Mouse (Mus musculus) heart, embryonic 16.5 days (tissue): Measurements from ENCODE around the gene Kpna4. TPM values are rescaled to one million over a fixed set of nuclear protein-coding genes. Genes with fewer than 3 reads are reported as not detected.
A peak's percentile ranks its signal among the peaks of the same experiment; 100 is the strongest.
"Not testable (repeated sequence)": the region's sequence is repeated elsewhere in the genome, so short reads cannot be mapped to it uniquely, and the experiment has no call there.

Experiments
- ATAC-seq: fragments of 200-750 bp; cut with Nextera tagmentation; replicated peaks from 2 replicates; pipeline ENCODE4 v1.8.0; 2017; ENCODE audit warnings: moderate number of reproducible peaks; ENCODE audit not compliant: insufficient read depth, low FRiP score; ENCODE audit errors: extremely low read depth
- H3K27ac ChIP-seq: fragments of 300-500 bp; sonication (generic); 2 replicates; pipeline ENCODE4 v1.5.1; 2014; ENCODE audit warnings: mild to moderate bottlenecking, low read length, control low read depth, moderate library complexity
- H3K27me3 ChIP-seq: fragments of 300-500 bp; sonication (generic); 2 replicates; pipeline ENCODE4 v1.6.1; 2014; ENCODE audit warnings: low read length, mixed read lengths; ENCODE audit not compliant: control insufficient read depth, insufficient read depth
- H3K36me3 ChIP-seq: fragments of 300-500 bp; sonication (generic); 2 replicates; pipeline ENCODE4 v1.6.1; 2014; ENCODE audit not compliant: control insufficient read depth, insufficient read depth
- H3K4me1 ChIP-seq: fragments of 300-500 bp; sonication (generic); 2 replicates; pipeline ENCODE4 v1.6.1; 2014; ENCODE audit warnings: low read length, mixed read lengths; ENCODE audit not compliant: control insufficient read depth, insufficient read depth
- H3K4me2 ChIP-seq: fragments of 300-500 bp; sonication (generic); 2 replicates; pipeline ENCODE4 v1.6.1; 2014; ENCODE audit warnings: low read depth, mild to moderate bottlenecking, control low read depth, low read length
- H3K4me3 ChIP-seq: fragments of 300-500 bp; sonication (generic); 2 replicates; pipeline ENCODE4 v1.5.1; 2014; ENCODE audit warnings: mild to moderate bottlenecking, control low read depth, low read length
- H3K9ac ChIP-seq: fragments of 300-500 bp; sonication (generic); 2 replicates; pipeline ENCODE4 v1.6.1; 2014; ENCODE audit warnings: low read length, control low read depth
- H3K9me3 ChIP-seq: fragments of 300-500 bp; sonication (generic); replicated peaks from 2 replicates; pipeline ENCODE4 v1.6.1; 2016; ENCODE audit warnings: low read length; ENCODE audit not compliant: control insufficient read depth
- WGBS: fragments of 180-500 bp; shearing (Covaris S2); extraction: QIAGEN DNeasy Blood & Tissue Kit; methylation state at CpG from one replicate; pipeline ENCODE4 v1.1.7; 2014; 5-methylcytosine and 5-hydroxymethylcytosine counted together
- polyA plus RNA-seq: library from polyadenylated mRNA; unstranded; fragments of >200 nt; fragmentation: Nextera tagmentation; extraction: Ambion mirVana; gene quantifications from 2 replicates; pipeline ENCODE4 v1.2.1, GENCODE M21; 2015

The Kpna4 gene
- polyA plus RNA-seq, 1 experiment from 2014 or later = 23.3 TPM

DNA sequence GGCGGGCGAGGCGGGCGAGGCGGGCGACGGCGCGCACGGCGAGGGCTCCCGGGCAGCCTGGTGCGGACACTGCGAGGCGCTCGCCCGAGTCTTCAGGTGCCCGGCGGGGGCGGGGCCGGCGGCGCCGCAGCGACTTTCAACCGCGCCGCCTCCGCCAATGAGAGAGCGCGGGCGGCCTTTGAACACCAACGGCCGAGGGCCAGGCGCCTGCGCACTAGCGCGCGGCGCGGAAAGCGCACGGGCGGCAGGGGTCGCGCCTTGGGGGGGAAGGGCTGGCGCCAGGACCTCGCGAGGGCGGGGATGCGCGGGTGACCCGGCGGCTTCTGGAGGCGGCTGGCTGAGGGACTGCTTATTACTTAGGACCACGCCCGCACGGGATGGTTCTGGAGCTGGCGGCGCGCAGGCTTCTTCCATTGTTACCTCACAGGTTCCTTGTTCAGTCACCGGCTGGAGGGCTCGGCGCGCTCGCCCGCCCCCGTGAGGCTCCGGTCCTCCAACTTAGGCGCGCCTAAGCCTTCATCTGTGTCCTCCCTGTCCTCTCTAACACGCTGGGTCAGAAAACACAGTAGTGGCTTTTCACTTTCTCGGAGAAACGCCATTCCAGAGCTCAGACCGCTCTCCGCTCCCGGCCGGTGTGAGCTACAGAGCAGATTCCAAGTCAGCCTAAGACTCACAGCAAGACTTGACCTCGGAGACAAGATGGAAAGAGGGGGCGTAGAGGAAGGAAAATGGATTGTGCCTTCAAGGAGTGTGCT, 82.1 kb downstream of the Kpna4 start, which contains the start of gene Trim59:
TSS of gene Trim59 (minus strand) at position 111 of the 755 bp plus-strand sequence.
- under 1% methylated on average over 75 of the region's 80 CpGs for WGBS
- H3K27me3 ChIP-seq = no peaks in the 10 kb centered on the region

GRCm38 (mm10) chr3:69044167-69044591, 82.7 kb downstream of the Kpna4 start:
- under 1% methylated on average over 40 of the region's 42 CpGs for WGBS
- H3K4me3 ChIP-seq = peak overlapping the region; percentile 96
- H3K9me3 ChIP-seq = no peaks in the 10 kb centered on the region
- H3K27ac ChIP-seq = peak overlapping the region; percentile 85
- peak overlapping the region; percentile 91 for H3K9ac ChIP-seq
- ATAC-seq = peak; percentile 43
- H3K36me3 ChIP-seq = peaks cover 7% of the 10 kb centered on the region
- peaks cover 17% of the 10 kb centered on the region for H3K4me1 ChIP-seq
- no peaks in the 10 kb centered on the region for H3K27me3 ChIP-seq
- peak overlapping the region; percentile 72 for H3K4me2 ChIP-seq

More for the DNA sequence above, 82.1 kb downstream of the Kpna4 start, which contains the start of gene Trim59:
- Histone ChIP-seq H3K4me3 (peak within 1 kb of the TSS; percentile 96), H3K9me3 (no peaks in the 10 kb centered on the region), H3K36me3 (peaks cover 4% of the 10 kb centered on the region), H3K4me2 (peak within 1 kb of the TSS; percentile 76), H3K9ac (peak within 1 kb of the TSS; percentile 91), H3K27ac (peak within 1 kb of the TSS; percentile 91), H3K4me1 (peaks cover 17% of the 10 kb centered on the region)
- peak; percentile 94 for ATAC-seq

GRCm38 (mm10) chr3:69041298-69041697, 85.6 kb downstream of the Kpna4 start:
- H3K9me3 ChIP-seq = no peaks in the 10 kb centered on the region
- peak overlapping the region; percentile 29 for H3K4me3 ChIP-seq
- H3K27ac ChIP-seq = peak overlapping the region; percentile 48
- no peak for ATAC-seq
- peak overlapping the region; percentile 41; the same call in 1 of the 2 replicates for H3K9ac ChIP-seq
- H3K4me2 ChIP-seq = peak overlapping the region; percentile 56
- no peaks in the 10 kb centered on the region for H3K27me3 ChIP-seq
- 54% methylated on average over 5 of the region's 5 CpGs for WGBS
- peaks cover 17% of the 10 kb centered on the region for H3K4me1 ChIP-seq
- H3K36me3 ChIP-seq = peaks cover 7% of the 10 kb centered on the region

- H3K4me3 ChIP-seq = no peak overlapping the region
- H3K4me1 ChIP-seq = peaks cover 12% of the 10 kb centered on the region; the same call in 1 of the 2 replicates
- no peaks in the 10 kb centered on the region for H3K9me3 ChIP-seq
- H3K9ac ChIP-seq = no peak overlapping the region
- peak overlapping the region; percentile 29; the same call in 1 of the 2 replicates for H3K27ac ChIP-seq
- no peaks in the 10 kb centered on the region for H3K27me3 ChIP-seq
- peak overlapping the region; percentile 4; the same call in 1 of the 2 replicates for H3K4me2 ChIP-seq
- peaks cover 10% of the 10 kb centered on the region for H3K36me3 ChIP-seq
- no peak for ATAC-seq
- WGBS = 89% methylated on average over 2 of the region's 2 CpGs
These were observed 86.8 kb downstream of the Kpna4 start for GRCm38 (mm10) chr3:69040105-69040504.

DNA sequence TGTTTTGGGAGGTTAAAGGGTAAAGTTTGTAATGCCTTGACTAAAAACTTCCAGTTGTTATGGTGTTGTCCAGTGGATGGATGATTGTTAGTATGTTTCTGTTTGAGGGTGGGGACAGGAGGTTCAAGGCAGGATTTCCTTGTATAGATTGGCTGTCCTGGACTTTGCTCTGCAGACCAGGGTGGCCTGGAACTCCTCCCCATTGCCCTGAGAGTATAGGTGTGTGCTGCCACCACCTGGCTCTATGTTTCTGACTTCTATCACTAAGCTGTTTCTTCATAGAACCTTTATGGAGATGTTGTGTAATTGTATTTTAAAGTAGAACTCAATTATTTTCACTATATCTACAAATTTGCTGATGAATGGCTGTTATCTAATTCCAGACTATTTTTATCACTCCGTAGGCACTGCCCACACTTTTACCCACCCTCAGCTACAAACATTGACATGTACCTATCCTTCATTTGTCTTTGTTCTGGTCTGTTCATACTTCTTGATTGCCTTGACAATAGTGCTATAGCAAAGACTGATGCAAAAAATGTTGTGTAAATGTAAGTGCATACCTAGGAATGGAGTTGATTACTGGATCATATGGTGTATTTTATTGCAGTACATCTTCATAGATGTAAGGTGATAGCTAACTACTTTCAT, 100.7 kb downstream of the Kpna4 start:
- no peaks in the 10 kb centered on the region for H3K27me3 ChIP-seq
- no peak for ATAC-seq
- no peak overlapping the region for H3K4me3 ChIP-seq
- H3K9ac ChIP-seq = no peak overlapping the region
- peaks cover 52% of the 10 kb centered on the region for H3K36me3 ChIP-seq
- no peak overlapping the region for H3K27ac ChIP-seq
- no peaks in the 10 kb centered on the region for H3K4me1 ChIP-seq
- 79% methylated on average over 1 of the region's 1 CpGs for WGBS
- H3K4me2 ChIP-seq = no peak overlapping the region
- H3K9me3 ChIP-seq = no peaks in the 10 kb centered on the region

GRCm38 (mm10) chr3:69020764-69021163, 106.1 kb downstream of the Kpna4 start:
- Histone ChIP-seq H3K9ac (no peak overlapping the region), H3K4me2 (no peak overlapping the region), H3K27ac (no peak overlapping the region), H3K27me3 (no peaks in the 10 kb centered on the region), H3K4me3 (no peak overlapping the region), H3K4me1 (no peaks in the 10 kb centered on the region), H3K9me3 (no peaks in the 10 kb centered on the region), H3K36me3 (peaks cover 44% of the 10 kb centered on the region)
- no peak for ATAC-seq

DNA sequence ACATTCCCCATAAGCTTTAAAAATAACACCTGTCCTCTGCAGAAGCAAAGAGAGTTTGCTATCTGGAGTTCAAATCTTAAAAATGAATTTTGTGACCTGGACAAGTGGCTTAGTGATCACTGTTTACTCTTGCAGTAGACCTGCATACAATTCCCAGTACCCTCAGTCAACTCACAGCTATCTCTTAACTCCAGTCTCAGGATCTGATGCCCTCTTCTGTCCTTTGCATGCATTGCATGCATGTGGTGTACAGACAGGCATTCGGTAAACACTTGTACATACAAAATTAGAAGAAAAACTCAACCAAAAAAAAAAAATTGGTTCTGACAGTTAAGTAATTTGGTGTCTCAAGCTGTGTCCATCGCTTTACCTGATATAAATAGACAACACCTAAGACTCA, 106.6 kb downstream of the Kpna4 start:
- Histone ChIP-seq H3K9ac (no peak overlapping the region), H3K4me2 (no peak overlapping the region), H3K27me3 (no peaks in the 10 kb centered on the region), H3K4me3 (no peak overlapping the region), H3K9me3 (no peaks in the 10 kb centered on the region), H3K36me3 (peaks cover 40% of the 10 kb centered on the region), H3K4me1 (no peaks in the 10 kb centered on the region), H3K27ac (no peak overlapping the region)
- ATAC-seq = no peak
- WGBS = 86% methylated on average over 2 of the region's 2 CpGs

DNA sequence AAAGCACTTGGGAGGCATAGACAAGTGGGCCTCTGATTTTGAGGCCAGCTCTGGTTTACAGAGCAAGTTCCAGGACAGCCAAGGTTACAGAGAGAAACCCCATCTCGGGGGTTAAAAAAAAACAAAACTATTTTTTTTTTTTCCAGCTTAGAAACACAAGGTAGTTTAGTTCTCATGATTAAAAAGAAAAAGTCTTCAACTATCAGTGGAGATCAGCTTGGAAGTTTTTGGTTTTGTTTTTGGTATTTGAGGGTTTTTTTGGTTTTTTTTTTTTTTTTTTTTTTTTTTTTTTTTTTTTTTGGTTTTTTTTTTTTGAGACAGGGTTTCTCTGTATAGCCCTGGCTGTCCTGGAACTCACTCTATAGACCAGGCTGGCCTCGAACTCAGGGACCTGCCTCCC, 108.3 kb downstream of the Kpna4 start:
- not testable (repeated sequence) for H3K27me3 ChIP-seq, H3K27ac ChIP-seq, H3K9ac ChIP-seq, H3K9me3 ChIP-seq, H3K4me3 ChIP-seq, H3K4me2 ChIP-seq, H3K4me1 ChIP-seq, ATAC-seq
- WGBS = 97% methylated on average over 2 of the region's 2 CpGs
- peaks cover 35% of the 10 kb centered on the region for H3K36me3 ChIP-seq

DNA sequence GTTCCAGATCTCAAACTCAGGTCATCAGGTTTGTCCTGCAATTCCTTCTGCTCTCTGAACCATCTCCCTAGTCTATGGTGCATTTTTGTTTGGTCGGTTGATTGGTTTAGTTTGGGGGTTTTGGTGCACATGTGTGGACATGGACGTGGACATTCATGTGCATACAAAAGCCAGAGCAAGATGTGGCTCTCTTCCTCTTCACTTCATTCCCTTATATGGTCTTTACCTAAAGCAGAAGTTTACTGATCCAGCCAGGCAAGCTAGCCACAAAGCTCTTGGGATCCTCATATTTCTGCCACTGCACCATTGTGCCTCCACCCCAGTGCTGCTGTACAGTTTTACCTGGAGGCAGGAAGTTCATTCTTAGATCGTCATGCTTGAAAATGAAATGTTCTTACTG, 109.7 kb downstream of the Kpna4 start:
- H3K9ac ChIP-seq = no peak overlapping the region
- H3K9me3 ChIP-seq = no peaks in the 10 kb centered on the region
- H3K27ac ChIP-seq = no peak overlapping the region
- peaks cover 30% of the 10 kb centered on the region for H3K36me3 ChIP-seq
- WGBS = 90% methylated on average over 3 of the region's 3 CpGs
- H3K4me3 ChIP-seq = no peak overlapping the region
- H3K4me1 ChIP-seq = no peaks in the 10 kb centered on the region
- no peak overlapping the region for H3K4me2 ChIP-seq
- ATAC-seq = no peak
- no peaks in the 10 kb centered on the region for H3K27me3 ChIP-seq
